Mouse (Mus musculus) olfactory bulb, adult 2 months (tissue): ENCODE measurements around the gene Gm47985.

ENCODE experiments used
- CTCF ChIP-seq: fragments of 200-500 bp; IDR thresholded peaks from 2 replicates; pipeline ENCODE4 v1.5.1; 2012; ENCODE audit warnings: low read depth, mild to moderate bottlenecking, low read length, moderate library complexity; ENCODE audit not compliant: insufficient read depth
- POLR2A ChIP-seq: fragments of 200-500 bp; IDR thresholded peaks from 2 replicates; pipeline ENCODE4 v1.6.1; 2012; ENCODE audit warnings: mild to moderate bottlenecking, low read depth, low read length, moderate library complexity; ENCODE audit not compliant: insufficient read depth

DNA sequence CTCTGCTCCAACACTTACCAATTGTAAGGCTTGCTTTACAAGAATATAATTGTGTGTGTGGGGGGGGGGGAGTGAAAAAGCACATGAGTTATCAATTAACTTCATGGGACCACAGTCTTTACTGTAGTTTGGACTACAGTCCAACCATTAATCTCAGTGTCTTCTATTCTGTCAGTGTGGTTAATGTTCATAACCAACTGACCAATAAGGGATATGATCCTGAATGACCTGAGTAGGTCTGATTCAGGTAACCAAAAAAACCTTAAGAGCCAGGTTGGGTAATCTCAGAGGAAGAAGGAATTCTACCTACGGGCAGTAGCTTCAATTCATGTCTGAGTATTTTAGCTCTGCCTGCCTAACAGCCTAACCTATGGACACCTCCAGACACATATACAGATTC is 42.2 kb downstream of the Gm47985 start:
- TF ChIP-seq POLR2A (no peak), CTCF (no peak)
